Mouse (Mus musculus) activated CD4-positive, CD25-positive, alpha-beta regulatory T cell (primary cell): ENCODE measurements around the gene Ifna14. TPM values are rescaled to one million over a fixed set of nuclear protein-coding genes. Genes with fewer than 3 reads are reported as not detected.

ENCODE experiments used
- polyA plus RNA-seq, 2 experiments: library from polyadenylated mRNA; unstranded; fragments of 100-300 nt; shearing (Covaris generic); gene quantifications; one replicate each; pipeline ENCODE4 v1.2.1; 2017

The Ifna14 gene
- not detected for polyA plus RNA-seq

GRCm38 (mm10) chr4:88571698-88572097 lies at the start of gene Ifna14:
TSS of gene Ifna14 (minus strand) at chr4:88571798.

GRCm38 (mm10) chr4:88603276-88603675 lies 31.7 kb upstream of the Ifna14 start, which contains the start of gene Ifna12:
TSS of gene Ifna12 (minus strand) at chr4:88603376.

GRCm38 (mm10) chr4:88592285-88592684 lies 20.7 kb upstream of the Ifna14 start, which contains the start of gene Ifna9:
TSS of gene Ifna9 (minus strand) at chr4:88592385.

GRCm38 (mm10) chr4:88558145-88558544 lies 13.5 kb downstream of the Ifna14 start, which contains the start of gene Ifna15:
TSS of gene Ifna15 (minus strand) at chr4:88558245.

DNA sequence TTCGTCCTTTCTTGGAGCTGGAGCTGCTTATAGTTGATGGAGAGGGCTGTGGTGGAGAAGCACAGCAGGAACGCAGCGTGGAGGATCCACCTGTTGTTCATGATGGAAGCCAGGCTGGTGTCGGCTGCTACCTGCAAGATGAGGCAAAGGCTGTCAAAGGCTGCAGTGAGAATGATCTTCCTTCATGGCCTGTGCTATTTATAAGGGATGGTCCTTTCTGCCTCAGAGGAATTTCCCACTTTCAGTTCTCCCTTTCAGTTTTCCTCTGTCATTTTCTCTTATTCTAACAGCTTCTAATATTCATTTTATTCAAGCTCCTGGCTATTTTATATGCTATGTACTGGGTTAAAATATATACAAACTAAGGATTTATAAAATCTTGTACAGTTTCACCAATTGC lies 48.9 kb downstream of the Ifna14 start, which contains the start of gene Ifnb1:
Gene Ifnb1, minus strand, starts transcription at position 101 of the 400 bp plus-strand sequence.

Other genes with a start within 250 kb of the Ifna14 start
- gene Hacd4, start 132.9 kb downstream of the Ifna14 start, polyA plus RNA-seq: under 1 TPM; 0.13 to 0.81 TPM
- gene Ifnb1, start 49.0 kb downstream of the Ifna14 start, polyA plus RNA-seq: not detected
- gene Ifna15, start 13.6 kb downstream of the Ifna14 start, polyA plus RNA-seq: under 1 TPM in 1 of 2 experiments, not detected in 1; 0.60 TPM
- gene Ifna9, start 20.6 kb upstream of the Ifna14 start, polyA plus RNA-seq: not detected
- gene Ifna12, start 31.6 kb upstream of the Ifna14 start, polyA plus RNA-seq: not detected
- not detected for gene C87499, start 62.6 kb upstream of the Ifna14 start, polyA plus RNA-seq
- gene Ifna13, start 72.7 kb upstream of the Ifna14 start, polyA plus RNA-seq: not detected
- not detected for gene Ifna16, start 105.1 kb upstream of the Ifna14 start, polyA plus RNA-seq
- not detected for gene Ifna2, start 112.1 kb upstream of the Ifna14 start, polyA plus RNA-seq
- gene Ifnab, start 119.6 kb upstream of the Ifna14 start, polyA plus RNA-seq: not detected
- gene Gm26566, start 150.0 kb upstream of the Ifna14 start, polyA plus RNA-seq: under 1 TPM in 1 of 2 experiments, not detected in 1; 0.48 TPM
- 10 to 100 TPM; 18.8 to 27.9 TPM for gene Klhl9, start 150.7 kb upstream of the Ifna14 start, polyA plus RNA-seq
- gene Gm13271, start 183.1 kb upstream of the Ifna14 start, polyA plus RNA-seq: not detected
- under 1 TPM; 0.75 to 0.85 TPM for gene Gm13283, start 188.3 kb upstream of the Ifna14 start, polyA plus RNA-seq
- under 1 TPM in 1 of 2 experiments, not detected in 1; 0.19 TPM for gene Gm13290, start 202.0 kb upstream of the Ifna14 start, polyA plus RNA-seq
- not detected for gene Gm13289, start 205.1 kb upstream of the Ifna14 start, polyA plus RNA-seq
- gene Gm13272, start 208.1 kb upstream of the Ifna14 start, polyA plus RNA-seq: not detected
- gene Ifnz, start 210.3 kb upstream of the Ifna14 start, polyA plus RNA-seq: under 1 TPM in 1 of 2 experiments, not detected in 1; 0.48 TPM
- gene Gm13276, start 213.9 kb upstream of the Ifna14 start, polyA plus RNA-seq: not detected
- not detected for gene Gm13277, start 216.8 kb upstream of the Ifna14 start, polyA plus RNA-seq
- not detected for gene Gm13278, start 219.8 kb upstream of the Ifna14 start, polyA plus RNA-seq
- gene Gm13275, start 222.7 kb upstream of the Ifna14 start, polyA plus RNA-seq: not detected
- gene Gm13279, start 225.6 kb upstream of the Ifna14 start, polyA plus RNA-seq: not detected
- gene Gm13285, start 227.9 kb upstream of the Ifna14 start, polyA plus RNA-seq: 1 to 10 TPM in 1 of 2 experiments, under 1 TPM in 1; 0.80 to 1.1 TPM
- gene Gm13287, start 231.5 kb upstream of the Ifna14 start, polyA plus RNA-seq: not detected
- under 1 TPM in 1 of 2 experiments, not detected in 1; 0.10 TPM for gene Gm13288, start 233.7 kb upstream of the Ifna14 start, polyA plus RNA-seq
- gene Ifna7, start 244.4 kb upstream of the Ifna14 start, polyA plus RNA-seq: not detected
- not detected for gene Ifna11, start 248.2 kb upstream of the Ifna14 start, polyA plus RNA-seq